15 mouse cellular contexts compared by ENCODE assay signal in the genomic region with DNA sequence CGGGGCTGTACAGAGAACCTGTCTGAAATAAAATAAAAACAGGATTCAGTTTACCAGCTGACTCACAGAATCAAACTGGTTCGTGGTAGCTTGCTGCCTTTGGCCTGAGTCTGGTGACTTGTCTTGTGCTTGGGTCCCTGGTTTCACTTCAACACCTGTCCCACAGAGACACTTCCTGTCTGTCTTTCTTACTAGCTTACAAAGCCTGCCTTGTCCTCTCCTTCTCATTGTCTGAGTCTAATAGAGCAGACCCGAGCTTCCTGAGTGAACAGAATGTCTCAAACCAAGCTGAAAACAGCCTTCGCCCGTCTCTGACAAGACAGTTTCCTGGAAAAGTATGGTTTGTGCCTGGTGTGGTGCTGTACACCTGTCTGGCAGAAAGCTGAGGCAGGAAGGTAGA. TPM values are rescaled to one million over a fixed set of nuclear protein-coding genes. Genes with fewer than 3 reads are reported as not detected.
DNase-seq lines count a peak whose midpoint lies in the region; ATAC-seq and TF ChIP-seq lines count a peak whose summit lies in the region.
"Had no signal": no experiment of that assay in that cellular context is flagged by ENCODE, and none has a peak within 500 bp of the region (broad histone marks: within the 10 kb centered on the region; RNA-seq: fewer than 3 reads in every experiment).

No protein-coding gene starts in this region.

- H3K4me3 ChIP-seq in ES-E14 (ENCODE audit: insufficient read depth in 1 of 2, low read depth in 1 of 2, low read length in 2 of 2, poor library complexity in 1 of 2, severe bottlenecking in 1 of 2): no peak overlapping the region
- H3K4me3 ChIP-seq: heart, embryonic 12.5 days; left cerebral cortex, adult 2 months; limb, embryonic 13.5 days had no signal

- DNase-seq in CD4-positive helper T cell, adult 2 months (ENCODE audit: low read depth, low spot score): peak; percentile 79
- DNase-seq in ES-E14 (ENCODE audit: low read depth, low spot score): no peak
- peak; percentile 60 for DNase-seq in thymus, postnatal 0 days (ENCODE audit: low spot score)
- no peak for DNase-seq in cerebellum, adult 11 months
- DNase-seq in left cerebral cortex, adult 11 months (ENCODE audit: low spot score): no peak
- no peak for DNase-seq in gastrocnemius, postnatal 36 days
- DNase-seq: adrenal gland, postnatal 36 days; kidney, adult 18-20 months; lung, embryonic 14.5 days had no signal

- peak; percentile 34; the same call in 1 of the 2 replicates for ATAC-seq in monocyte, adult 5-6 weeks (replicated peaks; ENCODE audit: insufficient number of reproducible peaks, low FRiP score, low TSS enrichment, poor library complexity, severe bottlenecking)
- ATAC-seq: forebrain, embryonic 16.5 days; midbrain, embryonic 16.5 days had no signal

- in situ Hi-C loops in ES-E14 (cut with MboI; ENCODE audit: low sequenced_read_pairs in 2 of 2, unreplicated experiment in 2 of 2): no loop called here

- H3K4me1 ChIP-seq in ES-E14 (ENCODE audit: control insufficient read depth in 2 of 2, insufficient read depth in 2 of 2, low read length in 2 of 2, poor library complexity in 1 of 2): peaks cover 0 to 9% of the 10 kb centered on the region in 2 experiments; a peak in 2 of 4 replicates
- H3K4me1 ChIP-seq: heart, embryonic 12.5 days; limb, embryonic 13.5 days had no signal

- intact Hi-C loops in gastrocnemius, postnatal 36 days (cut with DNase I): no loop called here

- H3K27ac ChIP-seq in ES-E14 (ENCODE audit: insufficient read depth, low read depth, low read length, poor library complexity, severe bottlenecking): 0 out of 2 replicates have a peak overlapping the region, but pooled peaks have one; percentile 59
- H3K27ac ChIP-seq: left cerebral cortex, adult 2 months; limb, embryonic 13.5 days had no signal

- no peak overlapping the region for H3K9ac ChIP-seq in ES-E14 (ENCODE audit: insufficient read depth, low read depth, low read length, poor library complexity, severe bottlenecking)
- H3K9ac ChIP-seq: heart, embryonic 12.5 days; limb, embryonic 13.5 days; lung, embryonic 14.5 days had no signal

- no peaks in the 10 kb centered on the region for H3K36me3 ChIP-seq in ES-E14 (ENCODE audit: control insufficient read depth, insufficient read depth, low read length, poor library complexity, severe bottlenecking)
- H3K36me3 ChIP-seq: heart, embryonic 12.5 days; limb, embryonic 13.5 days had no signal

- no peaks in the 10 kb centered on the region for H3K9me3 ChIP-seq in ES-E14 (ENCODE audit: control insufficient read depth, insufficient read depth, low read depth, low read length)
- H3K9me3 ChIP-seq: heart, embryonic 12.5 days; limb, embryonic 13.5 days had no signal

TF ChIP-seq in ES-E14, 5 proteins besides CTCF, POLR2A, EP300 and RAD21:
- no peak for TF ChIP-seq MAFK (IDR thresholded peaks at IDR 0.05; ENCODE audit: insufficient read depth, low read depth, low read length)
- TF ChIP-seq ZNF384 (IDR thresholded peaks at IDR 0.05; ENCODE audit: low read depth, low read length): no peak
- TF ChIP-seq ZC3H11A (IDR thresholded peaks at IDR 0.05; ENCODE audit: borderline replicate concordance, low read depth, low read length): no peak
- TF ChIP-seq CHD2 (IDR thresholded peaks at IDR 0.05; ENCODE audit: low read depth, low read length): no peak
- no peak for TF ChIP-seq HCFC1 (IDR thresholded peaks at IDR 0.05; ENCODE audit: borderline replicate concordance, insufficient read depth, low read length)

RNA-seq across cellular contexts. Expression of a gene that starts 27.0 kb away (rescaled TPM):
- 9.6 and 19.3 TPM in 2 replicates for total RNA-seq in ES-E14 (2012; rRNA removed)
- total RNA-seq in monocyte, adult 5-6 weeks (2017): 21.6 to 42.4 TPM (median 28.2 TPM) in 3 replicates
- 5.1 and 6.3 TPM in 2 replicates for polyA plus RNA-seq in thymus, postnatal 0 days (2015; fragmentation: Nextera tagmentation; extraction: Ambion mirVana)
- total RNA-seq in gastrocnemius, postnatal 36 days (2021): 10 to 100 TPM in 1 of 2 experiments, 1 to 10 TPM in 1; 6.5 to 10.4 TPM

RNA-seq across cellular contexts. Expression of a gene that starts 39.3 kb away (rescaled TPM):
- 16.2 and 16.7 TPM in 2 replicates for total RNA-seq in ES-E14 (2012; rRNA removed)
- 50.7 to 64.4 TPM (median 56.7 TPM) in 3 replicates for total RNA-seq in monocyte, adult 5-6 weeks (2017)
- polyA plus RNA-seq in thymus, postnatal 0 days (2015; fragmentation: Nextera tagmentation; extraction: Ambion mirVana): 34.7 and 35.7 TPM in 2 replicates
- 10 to 100 TPM; 61.1 to 67.9 TPM for total RNA-seq in gastrocnemius, postnatal 36 days (2021)

Comparison
In these comparisons a context has a peak if more than half of its experiments do, and no peak if none do; other contexts are left out.
1. DNase-seq: peak in CD4-positive helper T cell, adult 2 months (single experiment) and thymus, postnatal 0 days (single experiment); none in ES-E14 (single experiment), cerebellum, adult 11 months (single experiment), left cerebral cortex, adult 11 months (single experiment) and gastrocnemius, postnatal 36 days (0 of 2).